Mouse (Mus musculus): ENCODE data around the gene Pdss2. TPM values are rescaled to one million over a fixed set of nuclear protein-coding genes. Genes with fewer than 3 reads are reported as not detected.
"Not testable (repeated sequence)": the region's sequence is repeated elsewhere in the genome, so short reads cannot be mapped to it uniquely, and the experiment has no call there.

The Pdss2 gene
- polyA plus RNA-seq, 1 experiment from 2014 or later: 16.2 TPM

DNA sequence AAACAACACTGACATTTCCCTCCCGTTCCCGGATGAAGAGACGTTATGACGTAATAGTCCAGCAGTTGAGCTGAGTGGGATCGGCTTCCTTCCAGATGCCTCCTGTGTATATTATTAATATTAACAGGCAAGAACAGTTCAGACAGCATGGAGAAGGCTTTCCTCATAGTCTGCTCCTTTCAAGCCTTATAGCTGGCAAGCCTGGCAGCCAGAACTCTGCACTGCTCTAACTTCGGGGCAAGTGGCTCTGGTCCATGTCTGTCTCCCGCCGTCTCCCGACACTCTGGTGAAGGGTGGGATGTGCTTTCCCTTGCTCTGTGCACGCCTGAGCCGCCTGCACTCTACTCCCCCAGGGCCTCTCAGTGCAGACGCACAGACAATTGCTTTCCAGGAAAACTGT lies 185.6 kb downstream of the Pdss2 start:
- no peak for DNase-seq (ENCODE audit: low spot score)
- H3K4me2 ChIP-seq: no peak overlapping the region
- no peak overlapping the region for H3K9ac ChIP-seq (ENCODE audit: low read depth, low read length)
- no peaks in the 10 kb centered on the region for H3K9me3 ChIP-seq (ENCODE audit: control insufficient read depth, low read length)
- H3K27ac ChIP-seq (ENCODE audit: low read depth, low read length): no peak overlapping the region
- ATAC-seq (replicated peaks; ENCODE audit: low FRiP score): no peak
- no peaks in the 10 kb centered on the region for H3K27me3 ChIP-seq (replicated peaks; ENCODE audit: control insufficient read depth, insufficient read depth, low read length)
- H3K4me3 ChIP-seq (ENCODE audit: low read depth, low read length): no peak overlapping the region
- WGBS: 75% methylated on average over 12 of the region's 12 CpGs
- H3K4me1 ChIP-seq (replicated peaks; ENCODE audit: control insufficient read depth, insufficient read depth, low read length): no peaks in the 10 kb centered on the region
- no peaks in the 10 kb centered on the region for H3K36me3 ChIP-seq (ENCODE audit: control insufficient read depth, insufficient read depth, low read length)

DNA sequence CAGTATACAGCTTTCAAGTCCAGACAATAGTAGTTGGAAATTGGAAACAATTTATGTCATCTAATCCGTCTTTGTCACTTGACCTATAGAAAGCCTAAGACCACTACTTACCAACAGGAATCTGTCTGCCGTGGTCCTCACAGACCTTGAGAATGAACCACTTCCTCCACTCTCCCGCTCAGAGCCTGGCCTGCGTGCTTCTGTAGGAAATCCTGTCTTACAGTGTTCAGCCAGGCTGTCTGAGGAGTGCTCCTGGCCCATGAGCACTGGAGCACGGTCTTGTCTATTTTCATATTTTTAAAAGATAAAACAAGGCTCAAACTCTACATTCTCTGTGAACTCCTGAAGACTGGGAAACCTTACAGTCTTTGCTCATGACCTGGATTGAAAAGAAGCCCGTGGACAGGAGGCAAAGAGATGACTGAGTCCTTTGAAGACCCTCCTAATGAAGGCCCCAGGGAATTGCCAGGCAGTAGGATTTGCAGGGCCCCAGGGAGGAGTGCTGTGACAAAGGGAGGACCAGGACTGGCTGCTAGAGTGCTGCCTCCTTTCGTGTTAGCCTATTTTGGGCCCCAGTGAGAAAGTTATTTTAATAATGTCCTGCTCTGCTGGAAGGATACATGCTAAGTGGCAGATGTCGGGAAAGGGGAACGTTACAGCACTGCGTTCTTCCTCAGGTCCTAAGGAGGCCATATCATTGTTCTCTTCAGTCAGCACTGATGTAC lies 188.4 kb downstream of the Pdss2 start:
- Histone ChIP-seq H3K9me3 (ENCODE audit: control insufficient read depth, low read length) (no peaks in the 10 kb centered on the region), H3K9ac (ENCODE audit: low read depth, low read length) (no peak overlapping the region), H3K27ac (ENCODE audit: low read depth, low read length) (no peak overlapping the region), H3K4me3 (ENCODE audit: low read depth, low read length) (no peak overlapping the region), H3K27me3 (replicated peaks; ENCODE audit: control insufficient read depth, insufficient read depth, low read length) (no peaks in the 10 kb centered on the region), H3K4me1 (replicated peaks; ENCODE audit: control insufficient read depth, insufficient read depth, low read length) (no peaks in the 10 kb centered on the region), H3K36me3 (ENCODE audit: control insufficient read depth, insufficient read depth, low read length) (no peaks in the 10 kb centered on the region), H3K4me2 (no peak overlapping the region)
- no peak for DNase-seq (ENCODE audit: low spot score)
- 75% methylated on average over 10 of the region's 10 CpGs for WGBS
- no peak for ATAC-seq (replicated peaks; ENCODE audit: low FRiP score)

DNA sequence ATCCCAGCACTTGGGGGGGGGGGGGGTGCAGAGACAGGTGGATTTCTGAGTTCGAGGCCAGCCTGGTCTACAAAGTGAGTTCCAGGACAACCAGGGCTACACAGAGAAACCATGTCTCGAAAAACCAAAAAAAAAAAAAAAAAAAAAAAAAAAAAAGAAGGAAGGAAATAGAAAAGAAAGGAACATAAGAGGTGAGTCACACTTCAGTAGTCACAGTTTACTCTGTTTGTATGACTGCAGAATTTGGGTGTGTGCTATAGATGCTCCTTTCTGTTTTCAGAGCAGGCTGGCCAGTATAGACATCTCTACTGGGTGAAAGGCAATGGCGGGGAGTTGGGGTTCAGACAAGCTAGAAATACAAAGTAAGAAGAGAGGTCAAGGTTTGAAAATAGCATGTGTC lies 189.9 kb downstream of the Pdss2 start:
- H3K9me3 ChIP-seq (ENCODE audit: control insufficient read depth, low read length); ATAC-seq (replicated peaks; ENCODE audit: low FRiP score); H3K4me3 ChIP-seq (ENCODE audit: low read depth, low read length); DNase-seq (ENCODE audit: low spot score); H3K4me1 ChIP-seq (replicated peaks; ENCODE audit: control insufficient read depth, insufficient read depth, low read length); H3K36me3 ChIP-seq (ENCODE audit: control insufficient read depth, insufficient read depth, low read length); H3K4me2 ChIP-seq; H3K9ac ChIP-seq (ENCODE audit: low read depth, low read length); H3K27ac ChIP-seq (ENCODE audit: low read depth, low read length); H3K27me3 ChIP-seq (replicated peaks; ENCODE audit: control insufficient read depth, insufficient read depth, low read length): not testable (repeated sequence)
- 84% methylated on average over 3 of the region's 3 CpGs for WGBS

DNA sequence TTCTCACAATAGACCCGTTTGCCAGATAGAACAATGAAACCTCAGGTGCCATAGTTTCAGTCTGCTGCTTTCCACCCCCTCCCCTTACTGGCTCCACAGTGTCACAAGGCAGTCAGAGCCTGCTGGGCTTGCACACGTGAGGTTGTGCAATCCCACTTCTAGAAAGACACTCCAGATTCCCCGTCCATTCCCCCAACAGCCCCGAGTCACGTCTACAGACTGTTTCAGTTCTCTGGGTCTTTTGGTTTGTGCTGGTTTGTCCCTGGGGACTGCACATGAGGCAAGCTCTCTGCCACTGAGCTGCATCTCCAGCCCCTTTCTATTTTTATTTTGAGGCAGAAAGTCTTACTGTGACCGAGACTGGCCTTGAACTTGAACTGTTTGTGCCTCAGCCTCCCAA lies 196.1 kb downstream of the Pdss2 start:
- H3K27ac ChIP-seq (ENCODE audit: low read depth, low read length): no peak overlapping the region
- no peaks in the 10 kb centered on the region for H3K9me3 ChIP-seq (ENCODE audit: control insufficient read depth, low read length)
- H3K9ac ChIP-seq (ENCODE audit: low read depth, low read length): no peak overlapping the region
- DNase-seq (ENCODE audit: low spot score) (no peak), ATAC-seq (replicated peaks; ENCODE audit: low FRiP score) (no peak)
- no peak overlapping the region for H3K4me3 ChIP-seq (ENCODE audit: low read depth, low read length)
- no peaks in the 10 kb centered on the region for H3K4me1 ChIP-seq (replicated peaks; ENCODE audit: control insufficient read depth, insufficient read depth, low read length)
- no peak overlapping the region for H3K4me2 ChIP-seq
- H3K27me3 ChIP-seq (replicated peaks; ENCODE audit: control insufficient read depth, insufficient read depth, low read length): no peaks in the 10 kb centered on the region
- no peaks in the 10 kb centered on the region for H3K36me3 ChIP-seq (ENCODE audit: control insufficient read depth, insufficient read depth, low read length)
- WGBS: 77% methylated on average over 6 of the region's 6 CpGs

DNA sequence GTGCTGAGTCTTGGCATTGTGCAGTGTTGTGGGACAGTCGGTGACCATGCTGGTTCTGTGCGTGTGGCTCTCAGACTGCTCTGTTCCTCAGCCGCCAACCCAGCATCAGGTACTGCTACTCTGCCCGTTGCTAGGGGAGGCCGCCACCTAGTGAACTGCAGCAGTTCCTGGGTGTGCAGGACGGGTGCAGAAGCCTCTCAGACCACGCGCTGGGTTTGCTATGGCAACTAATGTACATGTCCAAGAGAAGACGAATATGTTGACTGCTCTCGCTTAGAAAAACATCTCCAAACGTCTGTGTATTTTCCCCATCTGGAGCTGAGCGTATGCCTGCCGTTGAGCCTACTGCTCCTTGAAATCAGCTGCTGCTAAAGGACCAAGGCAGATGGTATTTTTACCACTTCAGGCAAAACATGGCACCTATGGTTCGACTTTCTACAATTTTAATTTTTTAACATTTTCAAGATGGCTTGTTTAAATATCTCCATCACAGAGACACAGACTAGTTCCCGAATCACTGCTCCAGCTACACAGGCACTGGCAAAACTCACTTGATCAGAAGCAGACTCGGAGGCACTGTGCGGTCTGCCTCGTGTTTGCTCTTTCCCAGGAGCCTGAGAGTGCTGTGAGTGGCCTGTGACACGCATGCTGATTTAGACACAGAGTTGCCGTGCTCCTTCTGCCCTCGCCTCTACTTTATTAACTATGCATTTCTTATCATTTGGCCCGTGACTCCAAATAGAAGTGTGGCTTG lies 199.6 kb downstream of the Pdss2 start:
- Histone ChIP-seq H3K27me3 (replicated peaks; ENCODE audit: control insufficient read depth, insufficient read depth, low read length) (no peaks in the 10 kb centered on the region), H3K36me3 (ENCODE audit: control insufficient read depth, insufficient read depth, low read length) (no peaks in the 10 kb centered on the region), H3K4me3 (ENCODE audit: low read depth, low read length) (no peak overlapping the region), H3K27ac (ENCODE audit: low read depth, low read length) (no peak overlapping the region), H3K9ac (ENCODE audit: low read depth, low read length) (no peak overlapping the region), H3K4me2 (no peak overlapping the region), H3K9me3 (ENCODE audit: control insufficient read depth, low read length) (no peaks in the 10 kb centered on the region), H3K4me1 (replicated peaks; ENCODE audit: control insufficient read depth, insufficient read depth, low read length) (no peaks in the 10 kb centered on the region)
- ATAC-seq (replicated peaks; ENCODE audit: low FRiP score) (no peak), DNase-seq (ENCODE audit: low spot score) (no peak)
- WGBS: 77% methylated on average over 22 of the region's 22 CpGs

DNA sequence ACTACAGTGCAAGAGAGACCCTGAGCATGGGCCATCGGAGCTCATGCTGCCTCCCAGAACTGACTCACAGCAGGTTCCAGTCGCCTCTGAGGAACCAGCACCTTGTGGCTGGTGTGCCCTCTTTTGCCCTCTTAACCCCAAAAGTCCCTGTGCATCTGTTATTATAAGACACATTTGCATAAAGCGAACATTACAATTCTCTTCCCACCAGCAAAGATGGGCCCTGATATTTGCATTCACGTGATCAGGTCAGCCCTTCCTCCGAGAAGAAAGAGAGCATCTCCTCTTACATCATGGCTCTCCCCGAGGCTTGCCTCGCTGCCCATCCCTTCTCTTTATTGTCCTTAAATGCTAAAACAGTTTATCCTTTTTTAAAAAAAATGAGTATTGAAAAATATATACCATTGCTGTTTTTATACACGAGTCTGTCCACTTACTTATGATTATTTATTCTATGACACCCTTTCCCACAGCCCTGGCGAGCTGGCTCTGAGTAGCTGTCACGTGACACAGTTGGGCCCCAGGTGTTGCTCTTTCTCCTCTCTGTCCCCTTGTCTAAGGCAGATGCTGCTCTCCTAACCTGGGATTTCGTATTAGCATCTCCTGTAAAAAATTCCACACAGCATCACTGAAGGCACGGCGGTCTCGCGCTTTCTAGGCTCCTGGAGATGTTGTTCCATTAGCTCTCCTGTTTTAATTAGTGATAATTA lies 200.9 kb downstream of the Pdss2 start:
- Histone ChIP-seq H3K27me3 (replicated peaks; ENCODE audit: control insufficient read depth, insufficient read depth, low read length) (no peaks in the 10 kb centered on the region), H3K36me3 (ENCODE audit: control insufficient read depth, insufficient read depth, low read length) (no peaks in the 10 kb centered on the region), H3K4me1 (replicated peaks; ENCODE audit: control insufficient read depth, insufficient read depth, low read length) (no peaks in the 10 kb centered on the region), H3K4me2 (no peak overlapping the region), H3K4me3 (ENCODE audit: low read depth, low read length) (no peak overlapping the region), H3K27ac (ENCODE audit: low read depth, low read length) (no peak overlapping the region), H3K9ac (ENCODE audit: low read depth, low read length) (no peak overlapping the region), H3K9me3 (ENCODE audit: control insufficient read depth, low read length) (no peaks in the 10 kb centered on the region)
- ATAC-seq (replicated peaks; ENCODE audit: low FRiP score) (no peak), DNase-seq (ENCODE audit: low spot score) (no peak)
- WGBS: 88% methylated on average over 15 of the region's 15 CpGs

DNA sequence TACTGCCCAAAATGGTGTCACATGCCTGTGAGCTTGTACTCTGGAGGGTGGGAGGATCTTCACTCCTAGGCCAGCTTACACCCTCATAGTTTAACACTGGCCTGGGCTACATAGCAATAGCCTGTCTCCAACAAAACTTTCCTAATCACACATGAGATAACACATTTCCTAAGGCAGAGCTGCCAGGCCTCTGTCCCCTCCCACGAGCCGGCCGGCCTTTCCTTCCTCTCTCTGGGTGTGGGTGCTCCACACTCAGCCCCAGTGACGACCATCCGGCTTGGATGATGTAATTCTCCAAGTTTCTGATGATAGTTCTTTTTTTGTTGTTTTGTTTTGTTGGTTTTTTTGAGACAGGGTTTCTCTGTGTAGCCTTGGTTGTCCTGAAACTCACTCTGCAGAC lies 203.3 kb downstream of the Pdss2 start:
- ATAC-seq (replicated peaks; ENCODE audit: low FRiP score) (peak; percentile 20; the same call in 1 of the 2 replicates), DNase-seq (ENCODE audit: low spot score) (no peak)
- Histone ChIP-seq H3K36me3 (ENCODE audit: control insufficient read depth, insufficient read depth, low read length) (no peaks in the 10 kb centered on the region), H3K9ac (ENCODE audit: low read depth, low read length) (no peak overlapping the region), H3K4me3 (ENCODE audit: low read depth, low read length) (no peak overlapping the region), H3K4me1 (replicated peaks; ENCODE audit: control insufficient read depth, insufficient read depth, low read length) (no peaks in the 10 kb centered on the region), H3K4me2 (no peak overlapping the region), H3K27ac (ENCODE audit: low read depth, low read length) (no peak overlapping the region), H3K27me3 (replicated peaks; ENCODE audit: control insufficient read depth, insufficient read depth, low read length) (no peaks in the 10 kb centered on the region), H3K9me3 (ENCODE audit: control insufficient read depth, low read length) (no peaks in the 10 kb centered on the region)
- 39% methylated on average over 5 of the region's 5 CpGs for WGBS

DNA sequence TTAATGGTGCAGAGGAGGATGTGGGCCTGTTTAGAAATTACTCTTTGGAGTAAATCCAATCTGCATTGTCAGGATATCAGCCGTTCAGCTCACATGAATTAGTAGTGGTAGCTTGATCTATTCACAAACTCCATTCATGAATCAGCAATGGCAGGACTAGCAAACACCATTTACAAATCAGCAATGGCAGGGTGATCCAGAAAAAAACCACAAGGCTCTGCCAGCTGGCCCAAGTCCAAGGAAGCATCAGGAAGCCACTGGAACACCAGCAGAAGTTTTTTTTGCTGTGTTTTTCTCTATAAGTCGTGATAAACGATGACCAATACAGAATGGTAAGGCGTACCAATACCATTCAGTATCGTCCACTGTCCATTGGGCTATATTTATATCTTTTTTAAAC lies 209.3 kb downstream of the Pdss2 start:
- Histone ChIP-seq H3K4me2 (no peak overlapping the region), H3K4me1 (replicated peaks; ENCODE audit: control insufficient read depth, insufficient read depth, low read length) (no peaks in the 10 kb centered on the region), H3K36me3 (ENCODE audit: control insufficient read depth, insufficient read depth, low read length) (no peaks in the 10 kb centered on the region; the same call in 1 of the 2 replicates), H3K27me3 (replicated peaks; ENCODE audit: control insufficient read depth, insufficient read depth, low read length) (no peaks in the 10 kb centered on the region), H3K9me3 (ENCODE audit: control insufficient read depth, low read length) (no peaks in the 10 kb centered on the region), H3K9ac (ENCODE audit: low read depth, low read length) (no peak overlapping the region), H3K4me3 (ENCODE audit: low read depth, low read length) (no peak overlapping the region), H3K27ac (ENCODE audit: low read depth, low read length) (no peak overlapping the region)
- 89% methylated on average over 5 of the region's 5 CpGs for WGBS
- DNase-seq (ENCODE audit: low spot score) (no peak), ATAC-seq (replicated peaks; ENCODE audit: low FRiP score) (no peak)
